Mouse (Mus musculus) forebrain, embryonic 10.5 days (tissue): Measurements from ENCODE around the gene Safb2. TPM values are rescaled to one million over a fixed set of nuclear protein-coding genes. Genes with fewer than 3 reads are reported as not detected.
"Not testable (repeated sequence)": the region's sequence is repeated elsewhere in the genome, so short reads cannot be mapped to it uniquely, and the experiment has no call there.

Experiments used
- DNase-seq: peaks from one replicate; pipeline ENCODE4 v3.0.0-alpha.2; 2017; ENCODE audit warnings: low spot score; ENCODE audit errors: extremely low spot score
- H3K27ac ChIP-seq: fragments of 300-500 bp; sonication (generic); 2 replicates; pipeline ENCODE4 v1.5.1; 2016; ENCODE audit warnings: mild to moderate bottlenecking
- H3K27me3 ChIP-seq: fragments of 300-500 bp; sonication (generic); 2 replicates; pipeline ENCODE4 v1.6.1; 2016; ENCODE audit warnings: mild to moderate bottlenecking; ENCODE audit not compliant: poor library complexity, severe bottlenecking
- H3K36me3 ChIP-seq: fragments of 300-500 bp; sonication (generic); replicated peaks from 2 replicates; pipeline ENCODE4 v1.6.1; 2016; ENCODE audit warnings: mild to moderate bottlenecking, moderate library complexity
- H3K4me1 ChIP-seq: fragments of 300-500 bp; sonication (generic); 2 replicates; pipeline ENCODE4 v1.6.1; 2016
- H3K4me3 ChIP-seq: fragments of 300-500 bp; sonication (generic); 2 replicates; pipeline ENCODE4 v1.5.1; 2016; ENCODE audit warnings: mild to moderate bottlenecking, moderate library complexity
- H3K9me3 ChIP-seq: fragments of 300-500 bp; sonication (generic); 2 replicates; pipeline ENCODE4 v1.6.1; 2016; ENCODE audit warnings: mild to moderate bottlenecking, moderate library complexity
- WGBS: fragments of 180-500 bp; shearing (Covaris S2); methylation state at CpG from one replicate; pipeline ENCODE4 v1.1.7; 2016; 5-methylcytosine and 5-hydroxymethylcytosine counted together
- polyA plus RNA-seq: library from polyadenylated mRNA; unstranded; fragments of >200 nt; fragmentation: Nextera tagmentation; extraction: Ambion mirVana; gene quantifications from 2 replicates; pipeline ENCODE4 v1.2.1, GENCODE M21; 2016

The Safb2 gene
- polyA plus RNA-seq = 84.0 and 85.7 TPM in 2 replicates

DNA sequence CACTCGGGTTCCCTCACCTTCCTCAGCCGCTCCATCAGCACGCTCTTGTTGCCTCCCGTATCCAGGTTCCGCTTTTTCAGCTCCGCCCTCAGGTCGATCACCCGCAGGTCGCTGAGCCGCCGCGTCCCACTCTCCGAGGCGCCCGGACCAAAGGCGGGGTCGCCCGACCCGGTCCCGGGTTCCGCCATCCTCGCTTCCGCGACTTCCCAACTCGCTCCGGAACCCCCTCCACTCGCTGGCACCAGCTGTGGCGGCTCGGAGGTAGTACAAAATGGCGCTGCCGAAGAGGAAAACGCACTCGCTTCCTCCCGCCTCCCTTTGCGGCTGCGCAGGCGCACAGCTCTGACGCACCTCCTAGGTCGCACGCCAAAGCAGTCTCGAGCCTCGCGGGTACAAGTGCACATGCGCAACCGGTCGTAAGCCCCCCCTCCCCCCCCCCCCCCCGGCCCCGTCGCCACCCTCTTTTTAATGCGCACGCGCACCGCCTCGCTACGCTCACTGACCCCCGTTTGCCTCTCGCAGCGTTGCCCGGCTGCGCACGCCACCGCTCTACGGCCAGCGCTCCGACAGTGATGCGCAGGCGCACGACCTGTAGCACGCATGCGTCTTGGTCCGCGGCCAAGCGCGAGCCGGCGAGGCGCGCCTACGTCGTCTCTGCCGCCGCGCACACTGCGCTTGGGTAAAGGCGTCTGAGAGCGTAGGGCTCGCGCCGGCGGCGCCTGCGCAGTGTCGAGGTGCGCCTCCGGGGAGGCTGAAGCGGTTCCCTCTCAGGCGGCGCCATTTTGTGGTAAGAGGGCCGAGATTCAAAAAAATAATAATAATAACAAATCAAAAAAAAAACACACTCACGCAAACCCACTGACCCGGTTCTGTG lies at the start of gene Safb2, which contains the start of gene Safb:
Safb2 (minus strand) TSS at position 329 of the 874 bp plus-strand sequence.
Safb (plus strand) TSS at position 569 of the 874 bp plus-strand sequence.
- under 1% methylated on average over 82 of the region's 101 CpGs for WGBS
- DNase-seq = peak; percentile 98
- H3K27me3 ChIP-seq = no peaks in the 10 kb centered on the region
- H3K36me3 ChIP-seq = peaks cover 74% of the 10 kb centered on the region
- peak within 1 kb of the TSS; percentile 81 for H3K4me3 ChIP-seq
- H3K4me1 ChIP-seq = peaks cover 52% of the 10 kb centered on the region
- H3K27ac ChIP-seq = peak within 1 kb of the TSS; percentile 97
- H3K9me3 ChIP-seq = no peaks in the 10 kb centered on the region

GRCm38 (mm10) chr17:56634023-56634422 lies 49.6 kb upstream of the Safb2 start:
- WGBS = 88% methylated on average over 6 of the region's 6 CpGs
- Histone ChIP-seq H3K9me3 (no peaks in the 10 kb centered on the region), H3K27ac (no peak overlapping the region), H3K4me3 (no peak overlapping the region), H3K36me3 (no peaks in the 10 kb centered on the region), H3K4me1 (no peaks in the 10 kb centered on the region), H3K27me3 (no peaks in the 10 kb centered on the region)
- DNase-seq = no peak

DNA sequence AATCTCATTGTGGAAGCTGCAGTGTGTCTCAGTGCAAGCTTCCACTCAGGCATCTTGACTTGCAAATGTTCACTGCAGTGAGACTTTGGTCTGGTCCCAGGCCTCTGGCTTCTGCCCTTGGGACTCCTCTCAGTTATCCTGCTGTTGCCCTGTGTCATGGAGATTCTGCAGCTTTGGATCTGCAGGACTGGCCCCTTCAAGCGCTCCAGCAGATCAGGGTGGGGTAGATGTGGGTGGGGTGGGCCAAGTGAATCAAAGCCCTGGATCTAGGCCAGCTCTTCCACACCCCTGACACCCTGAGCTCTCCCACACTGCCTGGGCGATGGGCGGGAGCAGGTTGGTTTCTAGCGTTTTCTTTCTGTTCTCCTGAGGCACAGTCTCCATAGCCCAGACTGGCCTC lies 47.4 kb upstream of the Safb2 start:
- H3K36me3 ChIP-seq = no peaks in the 10 kb centered on the region
- H3K4me3 ChIP-seq = no peak overlapping the region
- H3K4me1 ChIP-seq = peaks cover 13% of the 10 kb centered on the region
- no peak for DNase-seq
- H3K27ac ChIP-seq = no peak overlapping the region
- WGBS = 50% methylated on average over 4 of the region's 4 CpGs
- no peaks in the 10 kb centered on the region for H3K9me3 ChIP-seq
- no peaks in the 10 kb centered on the region for H3K27me3 ChIP-seq

- not testable (repeated sequence) for H3K36me3 ChIP-seq, DNase-seq
- 91% methylated on average over 27 of the region's 27 CpGs for WGBS
Observed at GRCm38 (mm10) chr17:56629800-56630781, 45.7 kb upstream of the Safb2 start.

DNA sequence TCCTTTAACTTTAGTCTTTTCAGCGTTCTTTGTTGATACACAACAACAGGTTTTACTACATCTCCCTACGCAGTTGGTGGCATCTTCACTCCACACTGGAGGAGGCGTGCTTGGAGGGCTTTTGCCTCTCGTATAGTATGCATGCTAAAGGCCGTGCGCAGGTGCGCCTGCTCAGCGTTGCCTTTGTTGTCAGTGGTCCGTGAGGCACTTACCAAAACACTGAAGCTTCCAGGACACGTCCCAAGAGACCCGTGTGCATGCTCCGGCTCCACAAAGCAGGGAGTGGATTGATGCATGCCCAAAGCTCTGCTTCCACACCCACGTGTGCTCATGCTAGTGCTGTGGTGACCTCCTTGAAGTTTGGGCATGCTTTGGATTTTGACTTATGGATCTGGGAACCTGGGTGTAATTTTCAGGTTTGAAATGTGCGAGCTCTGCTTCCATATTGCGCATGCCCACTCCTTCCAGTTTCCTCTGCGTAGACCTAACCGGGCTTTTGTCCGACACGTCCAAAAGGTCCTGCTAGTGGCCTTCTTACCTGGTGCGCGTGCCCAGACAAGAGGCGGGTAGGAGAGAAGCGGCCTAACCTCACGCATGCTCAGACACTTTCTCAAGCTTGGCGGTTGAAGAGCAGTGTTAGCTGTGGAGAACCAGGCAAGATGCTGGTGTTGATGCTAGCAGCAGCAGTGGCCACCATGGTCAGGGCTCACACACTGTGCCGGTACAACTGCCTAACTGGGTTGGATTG lies 43.3 kb upstream of the Safb2 start, which contains the start of gene Catsperd:
Catsperd (plus strand) TSS at position 614 of the 748 bp plus-strand sequence.
- peaks cover 33% of the 10 kb centered on the region for H3K4me1 ChIP-seq
- no peaks in the 10 kb centered on the region for H3K9me3 ChIP-seq
- WGBS = 12% methylated on average over 26 of the region's 26 CpGs
- peak within 1 kb of the TSS; percentile 100 for H3K4me3 ChIP-seq
- peak; percentile 36 for DNase-seq
- H3K36me3 ChIP-seq = peaks cover 28% of the 10 kb centered on the region
- peak within 1 kb of the TSS; percentile 94 for H3K27ac ChIP-seq
- no peaks in the 10 kb centered on the region for H3K27me3 ChIP-seq

More at GRCm38 (mm10) chr17:56629800-56630781, 45.7 kb upstream of the Safb2 start:
- not testable (repeated sequence) for H3K27me3 ChIP-seq, H3K9me3 ChIP-seq, H3K4me3 ChIP-seq, H3K27ac ChIP-seq
- peaks cover 29% of the 10 kb centered on the region for H3K4me1 ChIP-seq

GRCm38 (mm10) chr17:56626754-56627470 lies 42.5 kb upstream of the Safb2 start, which contains the start of gene Lonp1:
Lonp1 (minus strand) TSS chr17:56626887.
- no peaks in the 10 kb centered on the region for H3K9me3 ChIP-seq
- H3K27me3 ChIP-seq = no peaks in the 10 kb centered on the region
- H3K27ac ChIP-seq = peak within 1 kb of the TSS; percentile 94
- DNase-seq = peak; percentile 99
- peaks cover 36% of the 10 kb centered on the region for H3K36me3 ChIP-seq
- peak within 1 kb of the TSS; percentile 100 for H3K4me3 ChIP-seq
- under 1% methylated on average over 51 of the region's 51 CpGs for WGBS
- H3K4me1 ChIP-seq = peaks cover 33% of the 10 kb centered on the region

- peak overlapping the region; percentile 94 for H3K27ac ChIP-seq
- H3K36me3 ChIP-seq = peaks cover 43% of the 10 kb centered on the region
- peaks cover 33% of the 10 kb centered on the region for H3K4me1 ChIP-seq
- no peaks in the 10 kb centered on the region for H3K27me3 ChIP-seq
- 1% methylated on average over 32 of the region's 32 CpGs for WGBS
- peak overlapping the region; percentile 100 for H3K4me3 ChIP-seq
- no peak for DNase-seq
- H3K9me3 ChIP-seq = no peaks in the 10 kb centered on the region
Observed at GRCm38 (mm10) chr17:56626260-56626659, 41.9 kb upstream of the Safb2 start.

DNA sequence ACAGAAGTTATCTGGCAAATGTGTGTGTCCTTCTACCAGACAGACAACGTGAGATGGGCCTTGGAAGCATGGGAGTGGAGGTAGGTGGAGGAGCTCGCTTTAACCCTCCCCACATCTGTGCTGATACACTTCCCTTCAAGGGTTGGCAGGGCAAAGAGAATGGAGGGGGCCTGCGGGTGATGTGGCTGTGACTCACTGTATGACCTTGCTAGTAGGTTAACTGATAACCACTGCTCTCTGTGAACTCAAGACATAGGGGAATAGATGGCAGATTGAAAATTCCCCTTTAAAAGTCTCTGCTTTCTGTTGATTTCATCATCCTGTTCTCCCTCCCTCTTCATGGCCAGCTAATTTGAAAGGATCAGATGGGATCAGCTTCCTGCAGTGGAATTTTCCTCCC lies 41.1 kb upstream of the Safb2 start:
- peaks cover 33% of the 10 kb centered on the region for H3K4me1 ChIP-seq
- peak overlapping the region; percentile 100 for H3K4me3 ChIP-seq
- H3K27ac ChIP-seq = no peak overlapping the region
- no peaks in the 10 kb centered on the region for H3K9me3 ChIP-seq
- WGBS = 87% methylated on average over 3 of the region's 3 CpGs
- DNase-seq = no peak
- no peaks in the 10 kb centered on the region for H3K27me3 ChIP-seq
- peaks cover 50% of the 10 kb centered on the region for H3K36me3 ChIP-seq

DNA sequence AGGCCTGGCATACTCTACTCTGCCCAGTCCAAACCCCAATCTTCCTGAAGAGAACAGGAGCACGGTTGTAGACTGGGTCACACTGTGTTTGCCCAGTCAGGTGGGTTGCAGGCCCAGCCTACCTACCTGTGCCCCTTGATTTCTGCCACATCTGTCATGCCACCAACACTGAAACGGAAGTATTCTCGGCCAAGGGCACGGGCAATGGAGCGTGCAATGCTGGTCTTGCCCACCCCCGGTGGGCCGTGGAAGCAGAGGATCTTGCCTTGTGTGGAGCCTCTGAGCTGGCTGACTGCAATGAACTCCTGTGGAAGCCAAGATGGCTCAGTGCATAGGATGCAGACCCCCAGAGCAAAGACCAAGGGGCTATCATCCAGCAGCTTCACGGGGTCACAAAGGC lies 33.2 kb upstream of the Safb2 start:
- Histone ChIP-seq H3K27me3 (no peaks in the 10 kb centered on the region), H3K4me1 (peaks cover 21% of the 10 kb centered on the region), H3K4me3 (no peak overlapping the region), H3K9me3 (no peaks in the 10 kb centered on the region), H3K27ac (no peak overlapping the region), H3K36me3 (peaks cover 89% of the 10 kb centered on the region)
- WGBS = 92% methylated on average over 8 of the region's 8 CpGs
- DNase-seq = no peak

DNA sequence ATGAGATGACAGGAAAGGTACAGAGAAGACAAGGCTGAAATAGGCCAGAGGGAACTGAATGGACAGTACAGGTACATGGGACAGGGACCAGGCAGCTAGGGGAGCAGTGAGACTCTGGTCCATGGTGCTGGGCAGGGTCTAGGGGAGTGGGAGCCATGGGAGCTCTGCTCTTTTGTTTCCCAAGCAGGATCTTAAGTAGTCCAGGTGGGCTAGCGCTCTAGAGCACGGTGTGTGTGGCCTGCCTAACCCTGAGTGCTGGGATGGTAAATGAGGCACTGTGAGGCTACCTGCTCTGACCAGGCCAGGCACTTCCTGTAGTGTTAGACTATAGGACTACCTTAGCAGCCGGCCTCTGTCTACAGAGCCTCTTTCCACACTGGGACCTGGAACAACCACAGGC lies 32.3 kb upstream of the Safb2 start:
- DNase-seq = no peak
- H3K4me1 ChIP-seq = peaks cover 30% of the 10 kb centered on the region
- H3K9me3 ChIP-seq = no peaks in the 10 kb centered on the region
- WGBS = 88% methylated on average over 3 of the region's 3 CpGs
- H3K36me3 ChIP-seq = peaks cover 80% of the 10 kb centered on the region
- no peak overlapping the region for H3K4me3 ChIP-seq
- no peaks in the 10 kb centered on the region for H3K27me3 ChIP-seq
- H3K27ac ChIP-seq = no peak overlapping the region

GRCm38 (mm10) chr17:56615792-56616191 lies 31.4 kb upstream of the Safb2 start:
- peak overlapping the region; percentile 83; the same call in 1 of the 2 replicates for H3K4me3 ChIP-seq
- H3K27ac ChIP-seq = no peak overlapping the region
- no peak for DNase-seq
- no peaks in the 10 kb centered on the region for H3K9me3 ChIP-seq
- H3K27me3 ChIP-seq = no peaks in the 10 kb centered on the region
- H3K36me3 ChIP-seq = peaks cover 71% of the 10 kb centered on the region
- H3K4me1 ChIP-seq = peaks cover 38% of the 10 kb centered on the region
- 93% methylated on average over 4 of the region's 4 CpGs for whole genome bisulfite sequencing
